Comparison of ENCODE assay signal across 28 mouse cellular contexts in the genomic region with DNA sequence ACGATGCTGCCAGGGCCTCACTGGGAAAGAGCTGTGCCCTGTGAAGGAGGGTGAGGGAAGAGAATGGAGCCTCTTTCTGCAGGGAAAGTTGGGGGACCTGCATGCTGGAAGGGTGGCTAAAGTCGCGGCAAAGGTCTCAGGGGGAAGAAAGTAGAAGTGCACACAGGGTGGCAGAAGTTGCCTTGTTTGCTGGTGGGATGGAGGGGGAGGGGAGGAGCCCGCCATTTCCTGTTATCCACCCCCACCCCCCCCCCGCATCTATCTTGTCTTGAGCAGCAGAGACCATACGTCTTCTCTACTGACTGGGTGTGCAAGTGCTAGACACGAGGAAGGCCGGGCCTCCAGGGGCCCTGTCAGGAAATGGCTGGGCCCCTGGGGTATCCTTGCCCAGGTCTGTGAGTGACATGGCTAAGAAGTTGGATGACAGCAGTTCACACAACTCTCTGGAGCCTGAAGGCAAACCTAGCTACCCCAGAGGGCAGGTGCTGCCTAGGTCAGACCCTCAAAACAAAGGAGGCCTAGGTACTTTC. TPM values are rescaled to one million over a fixed set of nuclear protein-coding genes. Genes with fewer than 3 reads are reported as not detected.
DNase-seq lines count a peak whose midpoint lies in the region; ATAC-seq and TF ChIP-seq lines count a peak whose summit lies in the region.
"Had no signal": no experiment of that assay in that cellular context is flagged by ENCODE, and none has a peak within 500 bp of the region (broad histone marks: within the 10 kb centered on the region; RNA-seq: fewer than 3 reads in every experiment).

No protein-coding gene starts in this region.

- no peak overlapping the region for H3K4me2 ChIP-seq in limb, embryonic 12.5 days
- H3K4me2 ChIP-seq in lung, postnatal 0 days (replicated peaks; ENCODE audit: low read depth, low read length) = no peak overlapping the region
- H3K4me2 ChIP-seq in hindbrain, embryonic 11.5 days (replicated peaks; ENCODE audit: low read depth, low read length) = no peak overlapping the region
- H3K4me2 ChIP-seq: embryonic facial prominence, embryonic 15.5 days; forebrain, embryonic 13.5 days; heart, embryonic 15.5 days; hindbrain, embryonic 13.5 days; limb, embryonic 13.5 days; liver, embryonic 11.5 days; lung, embryonic 15.5 days had no signal

- H3K4me1 ChIP-seq in limb, embryonic 12.5 days (replicated peaks) = no peaks in the 10 kb centered on the region; the same call in 1 of the 2 replicates
- no peaks in the 10 kb centered on the region for H3K4me1 ChIP-seq in lung, postnatal 0 days (ENCODE audit: insufficient read depth, low read depth, low read length)
- no peaks in the 10 kb centered on the region for H3K4me1 ChIP-seq in hindbrain, embryonic 11.5 days (replicated peaks; ENCODE audit: control insufficient read depth, insufficient read depth, low read length)
- H3K4me1 ChIP-seq: embryonic facial prominence, embryonic 15.5 days; forebrain, embryonic 13.5 days; hindbrain, embryonic 13.5 days; limb, embryonic 13.5 days; lung, embryonic 15.5 days had no signal

- TF ChIP-seq CTCF in lung, postnatal 0 days (IDR thresholded peaks at IDR 0.05) = no peak

- H3K4me3 ChIP-seq in limb, embryonic 12.5 days (replicated peaks) = no peak overlapping the region
- H3K4me3 ChIP-seq in lung, postnatal 0 days (ENCODE audit: low read depth, low read length) = no peak overlapping the region
- no peak overlapping the region for H3K4me3 ChIP-seq in hindbrain, embryonic 11.5 days (ENCODE audit: low read depth, low read length)
- H3K4me3 ChIP-seq: embryonic facial prominence, embryonic 15.5 days; forebrain, embryonic 13.5 days; heart, embryonic 10.5 days; heart, embryonic 15.5 days; hindbrain, embryonic 13.5 days; limb, embryonic 13.5 days; lung, embryonic 15.5 days; megakaryocyte, embryonic 14.5 days had no signal

- no peak overlapping the region for H3K27ac ChIP-seq in limb, embryonic 12.5 days
- H3K27ac ChIP-seq in lung, postnatal 0 days (ENCODE audit: low read length) = no peak overlapping the region
- no peak overlapping the region for H3K27ac ChIP-seq in hindbrain, embryonic 11.5 days (ENCODE audit: low read depth, low read length)
- H3K27ac ChIP-seq: embryonic facial prominence, embryonic 15.5 days; forebrain, embryonic 13.5 days; heart, embryonic 10.5 days; heart, embryonic 15.5 days; hindbrain, embryonic 13.5 days; limb, embryonic 13.5 days; lung, embryonic 15.5 days had no signal

- H3K27me3 ChIP-seq in limb, embryonic 12.5 days = no peaks in the 10 kb centered on the region
- no peaks in the 10 kb centered on the region for H3K27me3 ChIP-seq in lung, postnatal 0 days (replicated peaks; ENCODE audit: insufficient read depth, low read length)
- H3K27me3 ChIP-seq in hindbrain, embryonic 11.5 days (ENCODE audit: control insufficient read depth, insufficient read depth, low read length) = no peaks in the 10 kb centered on the region
- H3K27me3 ChIP-seq: embryonic facial prominence, embryonic 15.5 days; forebrain, embryonic 13.5 days; heart, embryonic 15.5 days; hindbrain, embryonic 13.5 days; limb, embryonic 13.5 days; lung, embryonic 15.5 days had no signal

- DNase-seq in CD4-positive, CD25-positive, alpha-beta regulatory T cell, adult 2 months (ENCODE audit: low read depth, low spot score) = peak; percentile 39
- DNase-seq in B cell, adult 2 months = peak; percentile 50
- peak; percentile 34 to 44 for DNase-seq in thymus, postnatal 10 days (ENCODE audit: low spot score in 2 of 2)
- DNase-seq in lung, postnatal 0 days (ENCODE audit: low spot score) = no peak
- no peak for DNase-seq in frontal cortex, postnatal 25 days (ENCODE audit: low spot score in 2 of 2)
- no peak for DNase-seq in hindbrain, embryonic 11.5 days (ENCODE audit: low spot score)
- DNase-seq: adrenal gland, adult 2 months; adrenal gland, postnatal 36 days; cerebellum, adult 18-20 months; cerebellum, postnatal 10 days; gastrocnemius, postnatal 14 days; heart, postnatal 36 days; kidney, postnatal 14 days; lung, postnatal 36 days; midbrain, embryonic 14.5 days had no signal

- no peaks in the 10 kb centered on the region for H3K36me3 ChIP-seq in limb, embryonic 12.5 days
- no peaks in the 10 kb centered on the region for H3K36me3 ChIP-seq in lung, postnatal 0 days (ENCODE audit: insufficient read depth, low read length)
- H3K36me3 ChIP-seq in hindbrain, embryonic 11.5 days (ENCODE audit: control insufficient read depth, insufficient read depth, low read length) = no peaks in the 10 kb centered on the region
- H3K36me3 ChIP-seq: embryonic facial prominence, embryonic 15.5 days; heart, embryonic 10.5 days; heart, embryonic 15.5 days; hindbrain, embryonic 13.5 days; limb, embryonic 13.5 days; lung, embryonic 15.5 days had no signal

- H3K9me3 ChIP-seq in limb, embryonic 12.5 days = no peaks in the 10 kb centered on the region
- no peaks in the 10 kb centered on the region for H3K9me3 ChIP-seq in lung, postnatal 0 days (ENCODE audit: low read length)
- no peaks in the 10 kb centered on the region for H3K9me3 ChIP-seq in hindbrain, embryonic 11.5 days (ENCODE audit: control insufficient read depth, low read length)
- H3K9me3 ChIP-seq: embryonic facial prominence, embryonic 15.5 days; forebrain, embryonic 13.5 days; heart, embryonic 10.5 days; heart, embryonic 15.5 days; hindbrain, embryonic 13.5 days; limb, embryonic 13.5 days; lung, embryonic 15.5 days; megakaryocyte, embryonic 14.5 days had no signal

- ATAC-seq in CD4-positive, CD25-positive, alpha-beta regulatory T cell, adult 4 months = no peak
- no peak for ATAC-seq in limb, embryonic 12.5 days (ENCODE audit: insufficient number of reproducible peaks, insufficient read depth, low FRiP score, low TSS enrichment, low read depth)
- ATAC-seq in lung, postnatal 0 days = no peak
- no peak for ATAC-seq in hindbrain, embryonic 11.5 days (ENCODE audit: low FRiP score)
- ATAC-seq: activated CD4-positive, CD25-positive, alpha-beta regulatory T cell, adult 4 months; forebrain, embryonic 13.5 days; intestine, postnatal 0 days had no signal

- 56% methylated on average over 8 of the region's 8 CpGs for WGBS in limb, embryonic 12.5 days
- 54% methylated on average over 8 of the region's 8 CpGs for WGBS in lung, postnatal 0 days
- WGBS in hindbrain, embryonic 11.5 days = 76% methylated on average over 8 of the region's 8 CpGs

- TF ChIP-seq EP300 in lung, postnatal 0 days (IDR thresholded peaks at IDR 0.05) = no peak

- H3K9ac ChIP-seq in limb, embryonic 12.5 days (replicated peaks) = 0 out of 2 replicates have a peak overlapping the region, but pooled peaks have one; percentile 4
- no peak overlapping the region for H3K9ac ChIP-seq in lung, postnatal 0 days (replicated peaks; ENCODE audit: low read depth)
- H3K9ac ChIP-seq in hindbrain, embryonic 11.5 days (ENCODE audit: low read depth, low read length) = no peak overlapping the region
- H3K9ac ChIP-seq: embryonic facial prominence, embryonic 15.5 days; forebrain, embryonic 13.5 days; heart, embryonic 15.5 days; hindbrain, embryonic 13.5 days; limb, embryonic 13.5 days; lung, embryonic 15.5 days had no signal

RNA-seq across cellular contexts. Expression of gene Dnah17, which starts 15.8 kb away (rescaled TPM):
- polyA plus RNA-seq in CD4-positive, CD25-positive, alpha-beta regulatory T cell, adult 4 months (2017; shearing (Covaris generic)) = under 1 TPM; 0.55 to 0.67 TPM
- polyA plus RNA-seq in limb, embryonic 12.5 days (2016; fragmentation: Nextera tagmentation; extraction: Ambion mirVana) = 0.24 and 0.25 TPM in 2 replicates
- 0.08 and 0.10 TPM in 2 replicates for polyA plus RNA-seq in lung, postnatal 0 days (2015; fragmentation: Nextera tagmentation; extraction: Ambion mirVana)
- 0.14 and 0.17 TPM in 2 replicates for polyA plus RNA-seq in hindbrain, embryonic 11.5 days (2014; fragmentation: Nextera tagmentation; extraction: Ambion mirVana)

Comparison
In these comparisons a context has a peak if more than half of its experiments do, and no peak if none do; other contexts are left out.
1. DNase-seq: peak in CD4-positive, CD25-positive, alpha-beta regulatory T cell, adult 2 months (single experiment), B cell, adult 2 months (2 of 2) and thymus, postnatal 10 days (2 of 2); none in lung, postnatal 0 days (single experiment), frontal cortex, postnatal 25 days (0 of 2) and hindbrain, embryonic 11.5 days (single experiment).